Comparison of ENCODE assay signal across 7 mouse cellular contexts in the genomic region with DNA sequence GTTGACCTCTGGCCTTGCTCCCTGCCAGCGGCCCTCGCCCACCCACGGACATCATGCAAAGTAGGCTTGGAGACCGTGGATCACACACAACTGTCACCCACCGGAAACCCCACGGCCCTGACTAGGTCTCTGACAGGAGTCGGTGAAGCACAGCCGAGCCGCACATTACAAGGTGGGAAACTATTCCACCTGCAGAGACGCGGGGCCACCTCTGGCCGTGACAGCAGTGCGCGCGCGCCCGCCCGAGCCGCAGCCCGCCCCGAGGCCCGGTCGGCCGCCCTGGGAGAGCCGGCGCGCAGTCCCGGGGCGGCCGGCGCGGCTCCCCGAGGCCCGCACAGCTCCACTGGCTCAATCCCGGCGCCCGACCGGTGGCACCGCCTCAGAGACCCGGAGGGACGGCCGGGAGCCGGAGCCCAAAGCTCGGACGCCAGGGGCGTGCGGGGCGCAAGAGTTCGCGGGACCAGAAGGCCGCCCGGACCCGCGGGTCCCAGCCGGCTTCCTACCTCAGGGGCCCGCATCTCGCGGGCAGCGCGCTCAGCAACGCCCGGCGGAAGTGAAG. TPM values are rescaled to one million over a fixed set of nuclear protein-coding genes. Genes with fewer than 3 reads are reported as not detected.
DNase-seq lines count a peak whose midpoint lies in the region; ATAC-seq and TF ChIP-seq lines count a peak whose summit lies in the region.
"Not testable (repeated sequence)": the region's sequence is repeated elsewhere in the genome, so short reads cannot be mapped to it uniquely, and the experiment has no call there.

No protein-coding gene starts in this region.

- not testable (repeated sequence) for H3K27me3 ChIP-seq in heart, adult 2 months (ENCODE audit: control insufficient read depth, insufficient read depth, low read length); midbrain, embryonic 11.5 days (ENCODE audit: control insufficient read depth, insufficient read depth, low read length)

- not testable (repeated sequence) for TF ChIP-seq CTCF in heart, adult 2 months (IDR thresholded peaks at IDR 0.05)

- not testable (repeated sequence) for TF ChIP-seq EP300 in heart, adult 2 months (IDR thresholded peaks at IDR 0.05; ENCODE audit: insufficient read depth, low read depth, low read length)

- WGBS in heart, adult 2 months: under 1% methylated on average over 63 of the region's 63 CpGs
- WGBS in midbrain, embryonic 11.5 days: 0% methylated on average over 38 of the region's 63 CpGs

- peak overlapping the region; percentile 85 for H3K9ac ChIP-seq in heart, adult 2 months (ENCODE audit: low read depth, low read length)
- peak overlapping the region; percentile 62 for H3K9ac ChIP-seq in midbrain, embryonic 11.5 days (ENCODE audit: low read length)

- H3K9me3 ChIP-seq in midbrain, embryonic 11.5 days (ENCODE audit: control insufficient read depth, low read length): not testable (repeated sequence)

- peak; percentile 43 for DNase-seq in R1 (ENCODE audit: low read depth, low spot score)
- peak; percentile 13 for DNase-seq in embryo, embryonic 11 days
- DNase-seq in heart, adult 2 months: not testable (repeated sequence)
- DNase-seq in kidney, adult 11 months: peak; percentile 35
- peak; percentile 11 for DNase-seq in liver
- DNase-seq in midbrain, embryonic 11.5 days (ENCODE audit: low spot score, missing footprints): peak; percentile 89
- DNase-seq in right cerebral cortex, postnatal 14 days: peak; percentile 13

- peaks cover 10% of the 10 kb centered on the region for H3K79me2 ChIP-seq in heart, adult 2 months (replicated peaks; ENCODE audit: control insufficient read depth, insufficient read depth, low read length)

- H3K4me2 ChIP-seq in midbrain, embryonic 11.5 days: peak overlapping the region; percentile 75

- peak overlapping the region; percentile 96 for H3K27ac ChIP-seq in heart, adult 2 months
- not testable (repeated sequence) for H3K27ac ChIP-seq in midbrain, embryonic 11.5 days (ENCODE audit: low read depth, low read length)

- not testable (repeated sequence) for TF ChIP-seq POLR2A in heart, adult 2 months (IDR thresholded peaks at IDR 0.05; ENCODE audit: insufficient read depth, low read depth, low read length)

- ATAC-seq in midbrain, embryonic 11.5 days (ENCODE audit: low FRiP score): peak; percentile 74; the same call in 1 of the 2 replicates

- intact Hi-C loops in heart, adult 2 months (cut with DNase I): loop anchor here (5.0 kb wide), 1 partner anchor 112 kb away; the partner anchor contains the start of gene Glg1

- peaks cover 14% of the 10 kb centered on the region for H3K36me3 ChIP-seq in heart, adult 2 months (ENCODE audit: control insufficient read depth, insufficient read depth, low read length)
- H3K36me3 ChIP-seq in midbrain, embryonic 11.5 days (ENCODE audit: control insufficient read depth, insufficient read depth, low read length): not testable (repeated sequence)

- H3K4me3 ChIP-seq in heart, adult 2 months: peak overlapping the region; percentile 96
- peak overlapping the region; percentile 62 for H3K4me3 ChIP-seq in midbrain, embryonic 11.5 days (ENCODE audit: low read depth, low read length)

- H3K4me1 ChIP-seq in heart, adult 2 months (ENCODE audit: control insufficient read depth, insufficient read depth, low read length); midbrain, embryonic 11.5 days (ENCODE audit: control insufficient read depth, insufficient read depth, low read length): not testable (repeated sequence)

RNA-seq across cellular contexts. Expression of gene Pdpr, which starts 50.5 kb away (rescaled TPM):
- 100 to 1,000 TPM in 1 of 2 experiments, 10 to 100 TPM in 1; 88.3 to 114 TPM for total RNA-seq in heart, adult 2 months (2021)
- 28.5 and 55.3 TPM in 2 replicates for polyA plus RNA-seq in heart, adult 2 months (2012; rRNA removed)
- polyA plus RNA-seq in midbrain, embryonic 11.5 days (2014; fragmentation: Nextera tagmentation; extraction: Ambion mirVana): 5.0 and 7.1 TPM in 2 replicates

RNA-seq across cellular contexts. Expression of gene Clec18a, which starts 52.8 kb away (rescaled TPM):
- total RNA-seq in heart, adult 2 months (2021): 1 to 10 TPM; 1.1 to 1.3 TPM
- 1.1 and 1.6 TPM in 2 replicates for polyA plus RNA-seq in heart, adult 2 months (2012; rRNA removed)
- 0.41 and 0.77 TPM in 2 replicates for polyA plus RNA-seq in midbrain, embryonic 11.5 days (2014; fragmentation: Nextera tagmentation; extraction: Ambion mirVana)
